Mouse (Mus musculus): ENCODE measurements around the gene Dnali1. TPM values are rescaled to one million over a fixed set of nuclear protein-coding genes. Genes with fewer than 3 reads are reported as not detected.

Dnali1 gene
- total RNA-seq, 2 experiments from 2014 or later = not detected

GRCm38 (mm10) chr4:125044454-125044853 lies 21.0 kb downstream of the Dnali1 start:
- no peak for ATAC-seq (ENCODE audit: poor library complexity, severe bottlenecking)

- ATAC-seq (ENCODE audit: poor library complexity, severe bottlenecking) = no peak
Measured at GRCm38 (mm10) chr4:125034341-125034740, 31.2 kb downstream of the Dnali1 start.

GRCm38 (mm10) chr4:125029891-125030614 lies 35.5 kb downstream of the Dnali1 start:
- peak; percentile 100 for ATAC-seq (ENCODE audit: poor library complexity, severe bottlenecking)

- peak; percentile 66 for ATAC-seq (ENCODE audit: poor library complexity, severe bottlenecking)
Measured at GRCm38 (mm10) chr4:125020780-125021538, 44.5 kb downstream of the Dnali1 start.

- ATAC-seq (ENCODE audit: poor library complexity, severe bottlenecking) = no peak
Measured at GRCm38 (mm10) chr4:125017431-125017830, 48.1 kb downstream of the Dnali1 start.

GRCm38 (mm10) chr4:125015806-125016635 lies 49.5 kb downstream of the Dnali1 start, which contains the start of gene Gnl2:
Gnl2 (plus strand) TSS chr4:125016585.
- peak; percentile 96 for ATAC-seq (ENCODE audit: poor library complexity, severe bottlenecking)

GRCm38 (mm10) chr4:125008712-125009111 lies 56.8 kb downstream of the Dnali1 start:
- ATAC-seq (ENCODE audit: poor library complexity, severe bottlenecking) = no peak

- ATAC-seq (ENCODE audit: poor library complexity, severe bottlenecking) = no peak
Measured at GRCm38 (mm10) chr4:125008220-125008619, 57.3 kb downstream of the Dnali1 start.

GRCm38 (mm10) chr4:125007460-125007859 lies 58.0 kb downstream of the Dnali1 start:
- peak; percentile 70 for ATAC-seq (ENCODE audit: poor library complexity, severe bottlenecking)

Other genes starting within 250 kb of the Dnali1 start
- 19.7 and 21.3 TPM in 2 replicates for gene Yrdc, start 215.0 kb downstream of the Dnali1 start, total RNA-seq (2015)
- gene Yrdc, start 215.0 kb downstream of the Dnali1 start, total RNA-seq (2017) = 19.1 and 48.6 TPM in 2 replicates
- gene 1110065P20Rik, start 214.5 kb downstream of the Dnali1 start, total RNA-seq (2015) = 5.8 and 6.3 TPM in 2 replicates
- gene 1110065P20Rik, start 214.5 kb downstream of the Dnali1 start, total RNA-seq (2017) = 1.6 and 1.7 TPM in 2 replicates
- gene Maneal, start 203.5 kb downstream of the Dnali1 start, total RNA-seq (2015) = 0.93 TPM in 1 of 2 replicates, not detected in the other
- not detected in 2 replicates for gene Maneal, start 203.5 kb downstream of the Dnali1 start, total RNA-seq (2017)
- gene Epha10, start 184.8 kb downstream of the Dnali1 start, total RNA-seq (2015) = not detected in 2 replicates
- gene Epha10, start 184.8 kb downstream of the Dnali1 start, total RNA-seq (2017) = not detected in 2 replicates
- 2.4 and 4.0 TPM in 2 replicates for gene 9930104L06Rik, start 128.7 kb downstream of the Dnali1 start, total RNA-seq (2015)
- 6.7 and 7.8 TPM in 2 replicates for gene 9930104L06Rik, start 128.7 kb downstream of the Dnali1 start, total RNA-seq (2017)
- 109 and 126 TPM in 2 replicates for gene Cdca8, start 126.4 kb downstream of the Dnali1 start, total RNA-seq (2015)
- 116 and 152 TPM in 2 replicates for gene Cdca8, start 126.4 kb downstream of the Dnali1 start, total RNA-seq (2017)
- 9.5 and 11.9 TPM in 2 replicates for gene Rspo1, start 79.3 kb downstream of the Dnali1 start, total RNA-seq (2015)
- gene Rspo1, start 79.3 kb downstream of the Dnali1 start, total RNA-seq (2017) = 4.8 and 5.9 TPM in 2 replicates
- gene Gnl2, start 49.1 kb downstream of the Dnali1 start, total RNA-seq (2015) = 30.6 and 36.1 TPM in 2 replicates
- 61.7 and 64.0 TPM in 2 replicates for gene Gnl2, start 49.1 kb downstream of the Dnali1 start, total RNA-seq (2017)
- 24.1 and 27.0 TPM in 2 replicates for gene Snip1, start 969 bp upstream of the Dnali1 start, total RNA-seq (2015)
- gene Snip1, start 969 bp upstream of the Dnali1 start, total RNA-seq (2017) = 23.2 and 27.0 TPM in 2 replicates
- 40.2 and 45.5 TPM in 2 replicates for gene Meaf6, start 19.4 kb upstream of the Dnali1 start, total RNA-seq (2015)
- 45.6 and 49.1 TPM in 2 replicates for gene Meaf6, start 19.4 kb upstream of the Dnali1 start, total RNA-seq (2017)
- gene Zc3h12a, start 62.1 kb upstream of the Dnali1 start, total RNA-seq (2015) = 10.4 and 11.1 TPM in 2 replicates
- gene Zc3h12a, start 62.1 kb upstream of the Dnali1 start, total RNA-seq (2017) = 3.9 and 5.9 TPM in 2 replicates

Data from megakaryocyte, adult 5-6 weeks (primary cell).